ENCODE assay signal across 9 mouse cellular contexts in the genomic region with DNA sequence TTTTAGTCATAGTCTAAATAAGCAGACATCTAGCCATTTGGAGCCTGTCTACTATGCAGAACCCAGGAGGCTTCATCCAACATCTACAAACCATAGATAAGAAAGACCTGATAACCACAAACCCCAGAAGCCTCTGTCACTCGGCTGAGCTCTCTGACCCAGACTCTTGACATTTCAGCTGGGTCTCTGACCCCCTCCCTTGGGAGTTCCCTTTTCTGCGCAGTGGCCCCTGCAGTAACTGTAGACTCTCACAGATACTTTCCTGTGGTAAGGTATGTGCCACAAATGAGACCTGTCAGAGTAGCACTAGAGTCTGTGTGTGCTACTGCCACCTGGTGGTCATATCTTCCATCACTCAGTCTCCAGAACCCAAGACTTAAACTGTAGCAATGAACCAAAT. TPM values are rescaled to one million over a fixed set of nuclear protein-coding genes. Genes with fewer than 3 reads are reported as not detected.
DNase-seq lines count a peak whose midpoint lies in the region; ATAC-seq and TF ChIP-seq lines count a peak whose summit lies in the region.
"Had no signal": no experiment of that assay in that cellular context is flagged by ENCODE, and none has a peak within 500 bp of the region (broad histone marks: within the 10 kb centered on the region; RNA-seq: fewer than 3 reads in every experiment).

No protein-coding gene starts in this region.

- peak; percentile 89 for DNase-seq in CH12.LX (ENCODE audit: extremely low read depth)
- DNase-seq in kidney, postnatal 36 days: peak; percentile 71 to 85
- peak; percentile 24 to 33 (median 26) for DNase-seq in liver, embryonic 14.5 days (ENCODE audit: low read depth in 3 of 3, low spot score in 3 of 3)
- DNase-seq in thymus, adult 2 months: peak; percentile 80

- TF ChIP-seq CTCF in CH12.LX (conservative IDR thresholded peaks at IDR 0.05 in 1 of 2, IDR thresholded peaks at IDR 0.05 in 1 of 2; ENCODE audit: low read depth in 2 of 2, low read length in 2 of 2): peak; percentile 79 to 94
- TF ChIP-seq CTCF in bone marrow macrophage, adult 2 months (IDR thresholded peaks at IDR 0.05; ENCODE audit: low read depth, low read length): peak; percentile 58
- TF ChIP-seq CTCF in embryonic fibroblast, embryonic 13.5 days (IDR thresholded peaks at IDR 0.05; ENCODE audit: borderline replicate concordance, insufficient read depth, low read length): 0 out of 2 replicates have a peak, but pooled peaks have one; percentile 37
- TF ChIP-seq CTCF in liver, embryonic 14.5 days (IDR thresholded peaks at IDR 0.05; ENCODE audit: low read depth): peak; percentile 79
- TF ChIP-seq CTCF in thymus, adult 2 months (IDR thresholded peaks at IDR 0.05; ENCODE audit: borderline replicate concordance, control insufficient read depth, extremely low read depth, insufficient read depth, low read length, poor library complexity): no peak

- H3K79me2 ChIP-seq in CH12.LX (replicated peaks; ENCODE audit: control insufficient read depth, extremely low read depth, insufficient read depth, poor library complexity, severe bottlenecking): no peaks in the 10 kb centered on the region

- ATAC-seq in heart, embryonic 12.5 days (ENCODE audit: insufficient number of reproducible peaks, low FRiP score): peak; percentile 74
- no peak for ATAC-seq in liver, embryonic 14.5 days (ENCODE audit: insufficient read depth)
- peak; percentile 66; the same call in 1 of the 2 replicates for ATAC-seq in neural tube, embryonic 15.5 days (ENCODE audit: low FRiP score)

- dilution Hi-C loops in CH12.LX (cut with MboI; ENCODE audit: extremely low pct_ligation_motif_present, extremely low pct_unique_long_range_greater_than_20kb, low sequenced_read_pairs): no loop called here

- no peaks in the 10 kb centered on the region for H3K27me3 ChIP-seq in CH12.LX (replicated peaks)
- no peaks in the 10 kb centered on the region for H3K27me3 ChIP-seq in heart, embryonic 12.5 days (replicated peaks)
- no peaks in the 10 kb centered on the region for H3K27me3 ChIP-seq in liver, embryonic 14.5 days (ENCODE audit: control insufficient read depth, insufficient read depth, low read length)
- H3K27me3 ChIP-seq in neural tube, embryonic 15.5 days (replicated peaks): no peaks in the 10 kb centered on the region
- H3K27me3 ChIP-seq in thymus, adult 2 months (ENCODE audit: control insufficient read depth, insufficient read depth, low read length): no peaks in the 10 kb centered on the region
- H3K27me3 ChIP-seq: heart, embryonic 13.5 days had no signal

- TF ChIP-seq POLR2A in CH12.LX (IDR thresholded peaks at IDR 0.05; ENCODE audit: low read depth, low read length): no peak
- no peak for TF ChIP-seq POLR2A in bone marrow macrophage, adult 2 months (IDR thresholded peaks at IDR 0.05; ENCODE audit: borderline replicate concordance, low read depth, low read length)
- no peak for TF ChIP-seq POLR2A in embryonic fibroblast, embryonic 13.5 days (IDR thresholded peaks at IDR 0.05; ENCODE audit: low read depth, low read length)
- no peak for TF ChIP-seq POLR2A in thymus, adult 2 months (IDR thresholded peaks at IDR 0.05; ENCODE audit: control insufficient read depth, extremely low read depth, insufficient read depth, low read length, poor library complexity)

- peak; percentile 44 for TF ChIP-seq EP300 in CH12.LX (IDR thresholded peaks at IDR 0.05; ENCODE audit: low read length)
- no peak for TF ChIP-seq EP300 in liver, embryonic 14.5 days (IDR thresholded peaks at IDR 0.05; ENCODE audit: low read depth)

- H3K4me2 ChIP-seq in CH12.LX (ENCODE audit: insufficient read depth, low read depth, poor library complexity, severe bottlenecking): no peak overlapping the region
- no peak overlapping the region for H3K4me2 ChIP-seq in heart, embryonic 12.5 days
- no peak overlapping the region for H3K4me2 ChIP-seq in liver, embryonic 14.5 days (ENCODE audit: low read depth)
- no peak overlapping the region for H3K4me2 ChIP-seq in neural tube, embryonic 15.5 days
- H3K4me2 ChIP-seq: heart, embryonic 13.5 days had no signal

- no peaks in the 10 kb centered on the region for H3K36me3 ChIP-seq in CH12.LX (replicated peaks in 1 of 2; ENCODE audit: control insufficient read depth in 1 of 2, insufficient read depth in 1 of 2, low read length in 1 of 2)
- H3K36me3 ChIP-seq in heart, embryonic 12.5 days: no peaks in the 10 kb centered on the region
- no peaks in the 10 kb centered on the region for H3K36me3 ChIP-seq in liver, embryonic 14.5 days (replicated peaks; ENCODE audit: control insufficient read depth, insufficient read depth, low read depth)
- no peaks in the 10 kb centered on the region for H3K36me3 ChIP-seq in neural tube, embryonic 15.5 days
- no peaks in the 10 kb centered on the region for H3K36me3 ChIP-seq in thymus, adult 2 months (ENCODE audit: control insufficient read depth, insufficient read depth, low read length)
- H3K36me3 ChIP-seq: heart, embryonic 13.5 days had no signal

- in situ Hi-C loops in CH12.LX (cut with MboI; ENCODE audit: low pct_ligation_motif_present, low pct_unique_long_range_greater_than_20kb, low sequenced_read_pairs): loop anchor here (25.0 kb wide), 3 partner anchors 122 to 747 kb away; partner anchors contain the start of genes 1810046K07Rik and Gm32742

- peaks cover 0 to 11% of the 10 kb centered on the region in 2 experiments; a peak in 2 of 4 replicates for H3K4me1 ChIP-seq in CH12.LX (ENCODE audit: control insufficient read depth in 1 of 2, insufficient read depth in 2 of 2)
- H3K4me1 ChIP-seq in bone marrow macrophage, adult 2 months (ENCODE audit: control insufficient read depth, insufficient read depth, low read length): no peaks in the 10 kb centered on the region
- no peaks in the 10 kb centered on the region for H3K4me1 ChIP-seq in embryonic fibroblast, embryonic 13.5 days (ENCODE audit: control insufficient read depth, insufficient read depth, low read length)
- peaks cover 8% of the 10 kb centered on the region for H3K4me1 ChIP-seq in heart, embryonic 12.5 days (replicated peaks)
- H3K4me1 ChIP-seq in liver, embryonic 14.5 days (replicated peaks; ENCODE audit: control insufficient read depth in 2 of 2, insufficient read depth in 2 of 2, low read length in 1 of 2): no peaks in the 10 kb centered on the region
- H3K4me1 ChIP-seq in neural tube, embryonic 15.5 days: no peaks in the 10 kb centered on the region
- peaks cover 2% of the 10 kb centered on the region for H3K4me1 ChIP-seq in thymus, adult 2 months (replicated peaks; ENCODE audit: control insufficient read depth, insufficient read depth, low read length)

- WGBS in heart, embryonic 12.5 days: 0% methylated on average over 2 of the region's 2 CpGs
- 2% methylated on average over 2 of the region's 2 CpGs for WGBS in liver, embryonic 14.5 days (ENCODE audit: insufficient replicate concordance)
- WGBS in neural tube, embryonic 15.5 days: 38% methylated on average over 2 of the region's 2 CpGs
- WGBS in thymus, adult 2 months: 0% methylated on average over 2 of the region's 2 CpGs

- no peak overlapping the region for H3K9ac ChIP-seq in CH12.LX (ENCODE audit: insufficient read depth, low read depth)
- no peak overlapping the region for H3K9ac ChIP-seq in heart, embryonic 12.5 days
- no peak overlapping the region for H3K9ac ChIP-seq in liver, embryonic 14.5 days (replicated peaks)
- H3K9ac ChIP-seq in neural tube, embryonic 15.5 days (replicated peaks): no peak overlapping the region
- H3K9ac ChIP-seq: heart, embryonic 13.5 days had no signal

- H3K27ac ChIP-seq in CH12.LX (ENCODE audit: insufficient read depth, low read depth): no peak overlapping the region
- no peak overlapping the region for H3K27ac ChIP-seq in bone marrow macrophage, adult 2 months (ENCODE audit: insufficient read depth, low read depth, low read length)
- H3K27ac ChIP-seq in embryonic fibroblast, embryonic 13.5 days (ENCODE audit: insufficient read depth, low read length): no peak overlapping the region
- no peak overlapping the region for H3K27ac ChIP-seq in heart, embryonic 12.5 days (ENCODE audit: poor library complexity, severe bottlenecking)
- no peak overlapping the region for H3K27ac ChIP-seq in liver, embryonic 14.5 days
- H3K27ac ChIP-seq in neural tube, embryonic 15.5 days (replicated peaks): no peak overlapping the region
- H3K27ac ChIP-seq in thymus, adult 2 months (ENCODE audit: control insufficient read depth, insufficient read depth, low read length): no peak overlapping the region
- H3K27ac ChIP-seq: heart, embryonic 13.5 days had no signal

- no peak overlapping the region for H3K4me3 ChIP-seq in CH12.LX (replicated peaks in 1 of 3; ENCODE audit: low read depth in 2 of 3, low read length in 2 of 3, poor library complexity in 1 of 3)
- H3K4me3 ChIP-seq in bone marrow macrophage, adult 2 months (ENCODE audit: insufficient read depth, low read length): no peak overlapping the region
- no peak overlapping the region for H3K4me3 ChIP-seq in embryonic fibroblast, embryonic 13.5 days (ENCODE audit: insufficient read depth, low read length)
- no peak overlapping the region for H3K4me3 ChIP-seq in heart, embryonic 12.5 days
- no peak overlapping the region for H3K4me3 ChIP-seq in liver, embryonic 14.5 days (ENCODE audit: insufficient read depth in 1 of 2, low read depth in 2 of 2, low read length in 2 of 2)
- H3K4me3 ChIP-seq in neural tube, embryonic 15.5 days (replicated peaks): no peak overlapping the region
- no peak overlapping the region for H3K4me3 ChIP-seq in thymus, adult 2 months (ENCODE audit: control insufficient read depth, insufficient read depth, low read length)
- H3K4me3 ChIP-seq: heart, embryonic 13.5 days had no signal

- TF ChIP-seq RAD21 in CH12.LX (IDR thresholded peaks at IDR 0.05; ENCODE audit: low read depth, low read length): peak; percentile 92

- no peaks in the 10 kb centered on the region for H3K9me3 ChIP-seq in CH12.LX (replicated peaks; ENCODE audit: low read length)
- H3K9me3 ChIP-seq in heart, embryonic 12.5 days (replicated peaks): no peaks in the 10 kb centered on the region
- no peaks in the 10 kb centered on the region for H3K9me3 ChIP-seq in liver, embryonic 14.5 days (ENCODE audit: control insufficient read depth, low read length)
- H3K9me3 ChIP-seq in neural tube, embryonic 15.5 days (replicated peaks): no peaks in the 10 kb centered on the region
- H3K9me3 ChIP-seq: heart, embryonic 13.5 days had no signal

RNA-seq across cellular contexts. Expression of gene Fdx1, which starts 54.5 kb away (rescaled TPM):
- 35.2 and 41.6 TPM in 2 replicates for total RNA-seq in CH12.LX (2012; rRNA removed)
- 69.2 and 80.0 TPM in 2 replicates for total RNA-seq in CH12.LX (2014; rRNA removed)
- 44.4 and 51.1 TPM in 2 replicates for polyA plus RNA-seq in CH12.LX (2012; ENCODE audit: insufficient read length, low read depth)
- 11.7 and 16.3 TPM in 2 replicates for polyA plus RNA-seq in bone marrow macrophage, adult 2 months (2012; ENCODE audit: insufficient read depth, insufficient read length, missing spikeins)
- 18.5 and 22.0 TPM in 2 replicates for polyA plus RNA-seq in embryonic fibroblast, embryonic 13.5 days (2011; ENCODE audit: insufficient read length, low read depth, missing spikeins)
- 96.4 and 100 TPM in 2 replicates for polyA plus RNA-seq in heart, embryonic 12.5 days (2016; fragmentation: Nextera tagmentation; extraction: Ambion mirVana)
- polyA plus RNA-seq in liver, embryonic 14.5 days (2012; rRNA removed): 8.6 and 12.0 TPM in 2 replicates
- polyA plus RNA-seq in liver, embryonic 14.5 days (2014; fragmentation: Nextera tagmentation; extraction: Ambion mirVana): 35.6 and 36.4 TPM in 2 replicates
- 37.2 and 41.2 TPM in 2 replicates for polyA plus RNA-seq in neural tube, embryonic 15.5 days (2015; fragmentation: Nextera tagmentation; extraction: Ambion mirVana)
- 30.5 and 33.9 TPM in 2 replicates for polyA plus RNA-seq in thymus, adult 2 months (2012; rRNA removed)

Comparison
In these comparisons a context has a peak if more than half of its experiments do, and no peak if none do; other contexts are left out.
1. DNase-seq: peak in every context shown above with its lines; median percentile 89 in CH12.LX; 80 in thymus, adult 2 months; 78 in kidney, postnatal 36 days; 26 in liver, embryonic 14.5 days.